Mouse (Mus musculus): ENCODE data around the gene Olfr924. TPM values are rescaled to one million over a fixed set of nuclear protein-coding genes. Genes with fewer than 3 reads are reported as not detected.
"Not testable (repeated sequence)": the region's sequence is repeated elsewhere in the genome, so short reads cannot be mapped to it uniquely, and the experiment has no call there.

Olfr924 gene
- polyA plus RNA-seq (2016; fragmentation: Nextera tagmentation; extraction: Ambion mirVana) = not detected in 2 replicates

GRCm38 (mm10) chr9:38844149-38844548 is at the start of gene Olfr924:
Gene Olfr924, plus strand, starts transcription at chr9:38844449.
- no peak for ATAC-seq (ENCODE audit: low FRiP score, low read depth)
- no peaks in the 10 kb centered on the region for H3K9me3 ChIP-seq
- H3K27me3 ChIP-seq (replicated peaks) = no peaks in the 10 kb centered on the region
- no peak within 1 kb of the TSS for H3K9ac ChIP-seq
- no peaks in the 10 kb centered on the region for H3K4me1 ChIP-seq
- no peak within 1 kb of the TSS for H3K4me3 ChIP-seq
- H3K36me3 ChIP-seq = no peaks in the 10 kb centered on the region
- H3K27ac ChIP-seq = no peak within 1 kb of the TSS
- WGBS = 89% methylated on average over 1 of the region's 1 CpGs
- H3K4me2 ChIP-seq (replicated peaks) = no peak within 1 kb of the TSS

- no peaks in the 10 kb centered on the region for H3K36me3 ChIP-seq
- H3K4me1 ChIP-seq = no peaks in the 10 kb centered on the region
- no peak overlapping the region for H3K4me3 ChIP-seq
- no peak overlapping the region for H3K9ac ChIP-seq
- ATAC-seq (ENCODE audit: low FRiP score, low read depth) = no peak
- no peak overlapping the region for H3K27ac ChIP-seq
- H3K27me3 ChIP-seq (replicated peaks) = no peaks in the 10 kb centered on the region
- no peak overlapping the region for H3K4me2 ChIP-seq (replicated peaks)
- no peaks in the 10 kb centered on the region for H3K9me3 ChIP-seq
Observed at GRCm38 (mm10) chr9:38805696-38806095, 38.6 kb upstream of the Olfr924 start.

GRCm38 (mm10) chr9:38814314-38814713 is 29.9 kb upstream of the Olfr924 start, which contains the start of gene Olfr922:
Gene Olfr922, plus strand, starts transcription at chr9:38814614.
- H3K4me3 ChIP-seq = no peak within 1 kb of the TSS
- no peaks in the 10 kb centered on the region for H3K36me3 ChIP-seq
- WGBS = 75% methylated on average over 2 of the region's 2 CpGs
- no peak within 1 kb of the TSS for H3K9ac ChIP-seq
- no peak within 1 kb of the TSS for H3K4me2 ChIP-seq (replicated peaks)
- H3K27me3 ChIP-seq (replicated peaks) = no peaks in the 10 kb centered on the region
- H3K27ac ChIP-seq = no peak within 1 kb of the TSS
- H3K9me3 ChIP-seq = no peaks in the 10 kb centered on the region
- no peaks in the 10 kb centered on the region for H3K4me1 ChIP-seq
- ATAC-seq (ENCODE audit: low FRiP score, low read depth) = no peak

- WGBS = 97% methylated on average over 1 of the region's 1 CpGs
- no peak overlapping the region for H3K27ac ChIP-seq
- no peaks in the 10 kb centered on the region for H3K27me3 ChIP-seq (replicated peaks)
- H3K4me3 ChIP-seq = no peak overlapping the region
- no peak overlapping the region for H3K9ac ChIP-seq
- no peaks in the 10 kb centered on the region for H3K36me3 ChIP-seq
- H3K9me3 ChIP-seq = no peaks in the 10 kb centered on the region
- no peak overlapping the region for H3K4me2 ChIP-seq (replicated peaks)
- H3K4me1 ChIP-seq = no peaks in the 10 kb centered on the region
- no peak for ATAC-seq (ENCODE audit: low FRiP score, low read depth)
Observed at GRCm38 (mm10) chr9:38815458-38815986, 28.7 kb upstream of the Olfr924 start.

GRCm38 (mm10) chr9:38826245-38826644 is 18.0 kb upstream of the Olfr924 start, which contains the start of gene Olfr923:
Gene Olfr923, plus strand, starts transcription at chr9:38826545.
- Histone ChIP-seq H3K4me2 (replicated peaks) (no peak within 1 kb of the TSS), H3K36me3 (no peaks in the 10 kb centered on the region), H3K27me3 (replicated peaks) (no peaks in the 10 kb centered on the region), H3K4me1 (no peaks in the 10 kb centered on the region), H3K9me3 (no peaks in the 10 kb centered on the region), H3K27ac (no peak within 1 kb of the TSS), H3K4me3 (no peak within 1 kb of the TSS), H3K9ac (no peak within 1 kb of the TSS)
- ATAC-seq (ENCODE audit: low FRiP score, low read depth) = no peak
- WGBS = 90% methylated on average over 1 of the region's 1 CpGs

GRCm38 (mm10) chr9:38833027-38833426 is 11.2 kb upstream of the Olfr924 start:
- no peaks in the 10 kb centered on the region for H3K4me1 ChIP-seq
- H3K9me3 ChIP-seq = no peaks in the 10 kb centered on the region
- no peak overlapping the region for H3K27ac ChIP-seq
- no peak overlapping the region for H3K4me3 ChIP-seq
- WGBS = 57% methylated on average over 2 of the region's 2 CpGs
- ATAC-seq (ENCODE audit: low FRiP score, low read depth) = no peak
- no peaks in the 10 kb centered on the region for H3K27me3 ChIP-seq (replicated peaks)
- H3K9ac ChIP-seq = no peak overlapping the region
- no peak overlapping the region for H3K4me2 ChIP-seq (replicated peaks)
- H3K36me3 ChIP-seq = no peaks in the 10 kb centered on the region

GRCm38 (mm10) chr9:38854760-38855159 is 10.5 kb downstream of the Olfr924 start, which contains the start of gene Olfr26:
Gene Olfr26, plus strand, starts transcription at chr9:38855060.
- no peaks in the 10 kb centered on the region for H3K4me1 ChIP-seq
- no peak within 1 kb of the TSS for H3K27ac ChIP-seq
- no peaks in the 10 kb centered on the region for H3K36me3 ChIP-seq
- H3K4me3 ChIP-seq = no peak within 1 kb of the TSS
- no peaks in the 10 kb centered on the region for H3K27me3 ChIP-seq (replicated peaks)
- no peaks in the 10 kb centered on the region for H3K9me3 ChIP-seq
- ATAC-seq (ENCODE audit: low FRiP score, low read depth) = no peak
- H3K9ac ChIP-seq = no peak within 1 kb of the TSS
- no peak within 1 kb of the TSS for H3K4me2 ChIP-seq (replicated peaks)

- H3K27me3 ChIP-seq (replicated peaks); H3K9ac ChIP-seq; H3K9me3 ChIP-seq; H3K27ac ChIP-seq; H3K4me3 ChIP-seq; ATAC-seq (ENCODE audit: low FRiP score, low read depth); H3K4me1 ChIP-seq; H3K36me3 ChIP-seq; H3K4me2 ChIP-seq (replicated peaks): not testable (repeated sequence)
- 36% methylated on average over 2 of the region's 2 CpGs for WGBS
Observed at GRCm38 (mm10) chr9:38874880-38875279, 30.6 kb downstream of the Olfr924 start.

- Histone ChIP-seq H3K27me3 (replicated peaks) (no peaks in the 10 kb centered on the region), H3K36me3 (no peaks in the 10 kb centered on the region), H3K4me3 (no peak within 1 kb of the TSS), H3K4me1 (no peaks in the 10 kb centered on the region), H3K4me2 (replicated peaks) (no peak within 1 kb of the TSS), H3K27ac (no peak within 1 kb of the TSS), H3K9me3 (peaks cover 7% of the 10 kb centered on the region; the same call in 1 of the 2 replicates), H3K9ac (no peak within 1 kb of the TSS)
- 89% methylated on average over 2 of the region's 2 CpGs for WGBS
- no peak for ATAC-seq (ENCODE audit: low FRiP score, low read depth)
Observed at GRCm38 (mm10) chr9:38876826-38877225, 32.6 kb downstream of the Olfr924 start, which contains the start of gene Olfr926. Gene Olfr926, plus strand, starts transcription at chr9:38877126.

Other genes with a start within 250 kb of the Olfr924 start
- gene Olfr914, start 239.3 kb upstream of the Olfr924 start, polyA plus RNA-seq (2016; fragmentation: Nextera tagmentation; extraction: Ambion mirVana) = not detected in 2 replicates
- gene Olfr916, start 184.6 kb upstream of the Olfr924 start, polyA plus RNA-seq (2016; fragmentation: Nextera tagmentation; extraction: Ambion mirVana) = not detected in 2 replicates
- not detected in 2 replicates for gene Olfr917, start 178.6 kb upstream of the Olfr924 start, polyA plus RNA-seq (2016; fragmentation: Nextera tagmentation; extraction: Ambion mirVana)
- gene Olfr918, start 169.8 kb upstream of the Olfr924 start, polyA plus RNA-seq (2016; fragmentation: Nextera tagmentation; extraction: Ambion mirVana) = not detected in 2 replicates
- gene Olfr919, start 140.8 kb upstream of the Olfr924 start, polyA plus RNA-seq (2016; fragmentation: Nextera tagmentation; extraction: Ambion mirVana) = not detected in 2 replicates
- gene Vwa5a, start 126.2 kb upstream of the Olfr924 start, polyA plus RNA-seq (2016; fragmentation: Nextera tagmentation; extraction: Ambion mirVana) = 8.5 and 9.7 TPM in 2 replicates
- gene Olfr920, start 92.2 kb upstream of the Olfr924 start, polyA plus RNA-seq (2016; fragmentation: Nextera tagmentation; extraction: Ambion mirVana) = not detected in 2 replicates
- gene Olfr921, start 71.4 kb upstream of the Olfr924 start, polyA plus RNA-seq (2016; fragmentation: Nextera tagmentation; extraction: Ambion mirVana) = not detected in 2 replicates
- not detected in 2 replicates for gene Olfr922, start 29.8 kb upstream of the Olfr924 start, polyA plus RNA-seq (2016; fragmentation: Nextera tagmentation; extraction: Ambion mirVana)
- gene Olfr923, start 17.9 kb upstream of the Olfr924 start, polyA plus RNA-seq (2016; fragmentation: Nextera tagmentation; extraction: Ambion mirVana) = not detected in 2 replicates
- not detected in 2 replicates for gene Olfr26, start 10.6 kb downstream of the Olfr924 start, polyA plus RNA-seq (2016; fragmentation: Nextera tagmentation; extraction: Ambion mirVana)
- gene Olfr926, start 32.7 kb downstream of the Olfr924 start, polyA plus RNA-seq (2016; fragmentation: Nextera tagmentation; extraction: Ambion mirVana) = not detected in 2 replicates
- gene Olfr930, start 85.4 kb downstream of the Olfr924 start, polyA plus RNA-seq (2016; fragmentation: Nextera tagmentation; extraction: Ambion mirVana) = not detected in 2 replicates
- not detected in 2 replicates for gene Olfr933, start 127.9 kb downstream of the Olfr924 start, polyA plus RNA-seq (2016; fragmentation: Nextera tagmentation; extraction: Ambion mirVana)
- gene Olfr934, start 143.9 kb downstream of the Olfr924 start, polyA plus RNA-seq (2016; fragmentation: Nextera tagmentation; extraction: Ambion mirVana) = not detected in 2 replicates
- not detected in 2 replicates for gene Olfr935, start 155.2 kb downstream of the Olfr924 start, polyA plus RNA-seq (2016; fragmentation: Nextera tagmentation; extraction: Ambion mirVana)
- not detected in 2 replicates for gene Olfr146, start 178.9 kb downstream of the Olfr924 start, polyA plus RNA-seq (2016; fragmentation: Nextera tagmentation; extraction: Ambion mirVana)
- gene Olfr937, start 220.5 kb downstream of the Olfr924 start, polyA plus RNA-seq (2016; fragmentation: Nextera tagmentation; extraction: Ambion mirVana) = not detected in 2 replicates
- gene Olfr938, start 234.4 kb downstream of the Olfr924 start, polyA plus RNA-seq (2016; fragmentation: Nextera tagmentation; extraction: Ambion mirVana) = not detected in 2 replicates